Mouse (Mus musculus) adrenal gland, adult 2 months (tissue): ENCODE measurements around the gene Ldhd. TPM values are rescaled to one million over a fixed set of nuclear protein-coding genes. Genes with fewer than 3 reads are reported as not detected.

Source experiments
- DNase-seq: peaks from one replicate; pipeline ENCODE4 v3.0.0; 2021
- polyA plus RNA-seq: library from polyadenylated mRNA; depleted of rRNA; stranded (reverse); fragments of >200 nt; gene quantifications from 2 replicates; pipeline ENCODE4 v1.2.3, GENCODE M21; 2012; rRNA removed
- total RNA-seq, 2 experiments: library from RNA; stranded (reverse); gene quantifications; 2 replicates each; pipeline ENCODE4 v1.2.3; 2021

Ldhd gene
- total and polyA plus RNA-seq, 3 experiments = 64.5 to 93.5 (median 82.1) TPM

DNA sequence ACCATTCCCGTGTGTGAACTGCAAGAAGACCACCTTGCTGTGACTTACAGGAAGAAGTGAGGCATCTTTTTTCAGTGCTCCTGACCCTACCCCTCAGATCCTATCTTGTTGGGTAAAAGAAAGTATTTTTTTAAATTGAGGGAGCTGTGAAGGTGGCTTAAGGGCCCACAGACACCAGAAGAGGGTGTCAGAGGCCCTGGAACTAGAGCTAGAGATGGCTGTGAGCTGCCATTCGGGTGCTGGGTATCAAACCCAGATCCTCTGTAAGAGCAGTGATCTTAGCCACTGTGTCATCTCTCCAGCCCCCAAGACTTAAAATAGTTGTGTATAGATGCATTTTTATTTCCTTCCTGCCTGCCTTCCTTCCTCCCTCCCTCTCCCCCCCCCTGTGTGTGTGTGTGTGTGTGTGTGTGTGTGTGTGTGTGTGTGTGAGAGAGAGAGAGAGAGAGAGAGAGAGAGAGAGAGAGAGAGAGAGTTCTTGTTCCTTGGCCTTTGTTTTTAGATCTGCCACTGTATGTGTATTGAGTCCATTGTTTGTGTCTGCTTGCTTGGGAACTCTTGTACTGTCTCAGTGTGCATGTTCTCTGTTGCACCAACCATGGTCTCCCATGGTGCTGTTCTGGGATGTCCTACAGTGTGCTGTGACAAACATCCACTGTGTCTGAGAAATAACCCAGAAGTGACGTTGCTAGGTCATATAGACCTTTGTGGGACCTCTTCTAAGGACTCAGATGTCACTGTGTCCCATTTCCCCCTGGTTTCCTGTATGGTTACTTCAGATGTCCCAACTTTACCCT lies 35.9 kb downstream of the Ldhd start:
- no peak for DNase-seq

DNA sequence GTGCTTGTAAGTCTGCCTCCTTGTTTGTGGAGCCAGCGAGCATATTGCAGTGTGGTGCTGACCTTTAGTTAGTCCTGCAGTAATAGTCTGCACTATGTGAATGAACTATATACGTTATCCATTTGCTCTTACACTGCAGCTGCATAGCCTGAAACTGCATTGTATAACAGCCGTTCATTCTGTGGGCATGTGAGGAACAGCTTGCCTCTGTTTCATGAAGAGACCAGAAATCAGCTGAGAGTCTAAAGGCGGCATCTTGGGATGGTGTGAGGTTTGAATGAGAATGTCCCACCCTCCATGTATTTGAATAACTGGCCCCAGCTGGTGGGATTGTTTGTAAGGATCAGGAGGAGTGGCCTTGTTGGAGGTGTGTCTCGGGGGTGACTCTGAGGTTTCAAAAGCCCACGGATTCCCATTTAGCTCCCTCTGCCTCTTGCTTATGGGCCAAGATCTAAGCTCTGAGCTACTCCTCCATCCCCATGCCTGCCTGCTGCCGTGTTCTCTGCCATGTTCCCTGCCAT lies 37.7 kb downstream of the Ldhd start:
- DNase-seq = no peak

DNA sequence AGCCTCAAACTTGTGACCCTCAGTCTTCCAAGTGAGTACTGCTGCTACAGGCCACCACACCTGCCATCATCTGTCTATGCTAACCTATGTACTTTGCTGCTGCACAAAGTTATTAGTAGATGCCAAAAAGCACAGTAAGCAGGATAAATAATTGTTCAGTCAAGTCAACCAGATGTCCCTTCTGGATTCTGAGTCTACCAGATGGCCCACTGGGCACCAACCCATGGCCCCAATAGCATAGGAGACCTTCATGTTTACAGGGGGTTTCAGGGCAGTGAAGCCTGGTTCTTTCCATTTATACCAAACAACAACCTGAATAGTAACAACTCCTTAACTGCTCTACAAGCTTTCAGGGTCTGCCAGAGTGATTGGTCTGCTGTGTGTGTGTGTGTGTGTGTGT lies 39.0 kb downstream of the Ldhd start:
- no peak for DNase-seq

DNA sequence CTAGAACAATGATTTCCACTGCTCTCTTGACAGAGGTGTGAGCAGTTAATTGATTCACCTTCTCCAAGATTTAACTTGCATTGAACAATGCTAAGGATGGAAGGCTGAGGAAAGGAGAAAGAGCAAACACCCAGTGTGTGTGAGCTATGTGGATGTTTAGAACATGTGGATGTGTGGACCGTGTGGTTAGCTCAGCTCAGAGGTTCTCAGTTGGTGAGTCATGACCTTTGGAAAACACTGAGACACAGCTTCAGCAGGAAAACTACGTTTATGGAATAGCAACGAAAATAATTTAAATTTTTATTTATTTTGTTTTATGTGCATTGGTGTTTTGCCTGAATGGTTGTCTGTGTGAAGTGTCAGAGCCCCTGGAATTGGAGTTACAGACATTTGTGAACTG lies 40.0 kb downstream of the Ldhd start:
- no peak for DNase-seq

DNA sequence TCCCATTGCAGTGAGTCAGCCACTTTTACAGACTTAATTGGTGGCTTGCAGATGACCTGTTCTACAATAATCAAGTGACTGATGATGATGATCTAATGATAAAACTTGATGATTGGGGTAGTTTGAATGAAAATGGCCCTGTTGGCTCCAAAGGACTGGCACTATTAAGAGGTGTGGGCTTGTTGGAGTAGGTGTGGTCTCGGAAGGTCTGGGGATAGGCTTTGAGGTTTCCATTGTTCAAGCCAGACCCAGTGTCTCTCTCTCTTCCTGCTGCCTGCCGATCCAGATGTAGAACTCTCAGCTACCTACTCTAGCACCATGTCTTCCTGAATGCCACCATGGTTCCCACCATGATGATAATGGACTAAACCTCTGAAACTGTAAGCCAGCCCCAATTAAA lies 41.8 kb downstream of the Ldhd start:
- no peak for DNase-seq

DNA sequence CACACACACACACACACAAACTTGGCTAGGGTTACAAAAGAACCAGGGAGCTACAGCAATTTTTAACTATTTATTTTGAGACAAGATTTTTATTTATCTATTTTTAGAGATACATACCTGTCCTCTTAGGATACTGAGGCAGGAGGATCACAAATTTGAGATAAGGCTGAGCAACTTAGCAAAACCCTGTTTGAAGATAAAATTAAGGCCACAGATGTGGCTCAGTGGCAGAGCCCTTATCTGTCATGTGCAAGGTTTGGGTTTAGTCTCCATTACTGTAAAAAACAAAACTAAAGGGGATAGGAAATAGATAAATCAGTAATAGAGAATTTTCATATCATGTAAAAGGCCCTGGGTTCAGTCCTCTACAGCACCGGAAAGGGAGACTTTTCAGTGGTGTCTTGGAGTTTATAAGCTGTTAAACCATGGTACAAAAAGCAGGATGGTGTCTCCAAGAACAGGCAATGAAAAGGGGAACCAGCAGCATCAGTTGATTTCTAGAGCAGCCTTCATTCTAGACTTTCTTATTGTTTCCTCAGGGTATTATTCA lies 42.6 kb downstream of the Ldhd start:
- DNase-seq = no peak

DNA sequence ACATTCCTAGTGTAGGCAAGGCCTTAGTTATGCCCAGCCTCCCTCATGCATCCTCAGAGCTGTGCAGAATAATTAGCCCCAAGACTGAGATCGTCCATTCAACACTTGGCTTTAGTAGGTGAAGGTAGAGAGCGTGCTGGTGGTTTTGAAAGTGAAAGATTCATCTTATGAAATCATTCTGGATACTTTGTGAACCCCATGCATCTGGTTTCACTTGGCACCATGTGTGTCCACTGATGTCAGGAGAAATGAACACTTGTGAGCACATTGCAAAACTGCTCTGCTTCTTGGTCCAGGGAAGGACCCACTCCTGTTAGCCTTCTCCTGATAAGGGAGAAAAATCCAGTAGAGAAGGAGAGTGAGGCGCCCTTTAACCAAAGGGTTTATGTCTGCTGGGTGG lies 45.2 kb downstream of the Ldhd start:
- no peak for DNase-seq

DNA sequence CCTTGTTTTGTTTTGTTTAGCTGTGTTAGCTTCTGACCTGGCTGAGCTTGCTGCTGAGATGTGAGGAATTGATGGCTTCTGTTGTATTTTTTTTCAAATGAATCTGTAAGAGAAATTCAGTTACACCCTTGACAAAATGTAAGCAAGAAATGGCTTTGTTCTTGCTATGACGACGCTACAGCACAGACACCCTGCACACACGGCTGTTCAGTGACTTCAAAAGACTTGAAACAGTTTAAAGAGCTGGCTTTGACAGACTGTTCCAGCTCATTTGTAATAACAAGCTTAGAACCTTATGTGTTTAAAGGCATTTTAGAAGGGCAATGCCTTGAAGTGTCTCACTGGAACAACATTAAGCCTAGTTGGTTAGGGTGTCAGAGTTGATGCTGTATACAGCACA lies 47.8 kb downstream of the Ldhd start:
- no peak for DNase-seq

DNA sequence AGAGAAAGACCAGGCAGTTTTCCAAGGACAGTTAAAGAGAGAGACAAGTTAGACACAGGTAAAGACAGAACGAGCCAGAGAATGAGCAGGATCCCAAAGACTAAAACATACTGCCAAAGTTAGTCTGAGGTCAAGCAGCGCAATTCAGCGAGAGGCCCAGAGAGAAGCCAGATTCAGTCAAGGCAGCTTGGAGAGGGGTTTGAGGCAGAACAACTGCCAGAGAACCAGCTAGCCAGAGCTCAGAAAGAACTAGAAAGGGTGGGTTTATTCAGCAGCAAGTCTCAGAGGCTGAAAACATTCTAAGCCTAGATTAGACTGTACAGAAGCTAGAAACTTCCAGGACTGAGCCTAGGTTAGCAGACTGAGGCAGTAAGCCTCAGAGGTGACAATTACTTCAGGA lies 49.9 kb downstream of the Ldhd start:
- no peak for DNase-seq

DNA sequence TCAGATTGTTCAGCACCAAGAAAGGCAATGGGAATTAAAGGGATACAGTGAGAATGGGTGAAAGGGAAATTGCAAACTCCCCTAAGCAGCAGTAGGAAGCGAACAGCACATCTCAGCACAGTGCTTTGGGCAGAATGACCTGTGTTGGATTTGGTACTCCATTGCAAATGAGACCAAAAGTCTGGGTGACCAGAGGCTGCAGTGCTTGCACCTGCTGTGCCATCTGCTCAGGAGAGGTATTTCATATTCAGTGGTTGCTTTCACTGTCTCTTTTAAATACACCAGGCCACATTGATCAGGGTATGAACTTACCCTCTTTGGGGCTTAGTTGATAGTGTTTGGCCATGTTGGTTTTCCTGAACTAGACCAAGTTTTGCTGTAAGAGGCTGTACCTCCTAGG lies 50.9 kb downstream of the Ldhd start:
- no peak for DNase-seq

DNA sequence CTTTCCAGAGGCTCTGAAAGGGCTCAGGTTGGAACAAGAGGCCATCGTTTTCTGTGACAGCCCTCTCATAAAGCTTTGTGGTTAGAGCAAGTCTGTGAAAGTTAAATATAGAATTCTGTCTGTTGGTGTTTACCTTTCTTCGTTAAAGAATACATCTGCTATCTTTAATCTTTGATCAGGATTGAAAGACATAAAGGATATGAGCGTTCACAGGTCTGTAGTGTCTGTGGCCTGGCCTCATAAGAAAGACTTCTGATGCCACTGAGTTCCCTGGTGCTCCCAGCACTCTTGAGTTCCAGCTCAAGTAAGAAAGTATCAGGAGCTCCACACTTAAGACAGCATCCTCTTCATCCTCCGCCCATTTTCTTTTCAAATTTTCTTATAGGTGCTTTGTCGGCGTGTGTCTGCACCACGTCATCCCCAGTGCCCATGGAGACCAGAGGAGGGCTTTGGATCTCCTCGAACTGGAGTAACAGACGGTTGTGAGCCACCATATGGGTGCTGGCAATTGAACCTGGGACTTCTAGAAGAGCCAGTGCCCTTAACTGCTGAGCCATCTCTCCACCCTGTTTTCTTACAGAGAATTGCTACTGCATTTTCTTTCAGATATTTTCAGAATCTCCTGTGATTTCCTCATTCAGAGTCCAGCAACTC lies 52.2 kb downstream of the Ldhd start:
- no peak for DNase-seq

DNA sequence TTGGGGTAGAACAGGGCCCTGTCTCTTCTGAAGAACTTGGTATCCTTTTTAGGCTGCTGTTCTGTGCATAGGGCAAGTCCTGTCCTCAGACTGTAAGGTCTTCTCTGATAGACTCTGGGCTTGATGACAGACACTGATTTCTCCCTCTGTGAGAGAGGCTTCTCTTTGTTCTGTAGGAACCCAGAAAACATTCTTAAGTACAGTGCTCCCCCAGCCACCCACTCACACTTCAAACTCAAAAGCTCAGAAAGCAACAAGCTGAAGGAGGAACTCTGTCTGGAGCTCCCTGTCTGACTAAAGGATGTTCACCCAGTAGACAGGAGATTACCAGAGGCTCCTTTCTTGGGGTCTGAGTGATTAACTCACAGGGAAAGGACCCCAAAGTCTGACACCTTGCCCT lies 53.7 kb downstream of the Ldhd start:
- no peak for DNase-seq

DNA sequence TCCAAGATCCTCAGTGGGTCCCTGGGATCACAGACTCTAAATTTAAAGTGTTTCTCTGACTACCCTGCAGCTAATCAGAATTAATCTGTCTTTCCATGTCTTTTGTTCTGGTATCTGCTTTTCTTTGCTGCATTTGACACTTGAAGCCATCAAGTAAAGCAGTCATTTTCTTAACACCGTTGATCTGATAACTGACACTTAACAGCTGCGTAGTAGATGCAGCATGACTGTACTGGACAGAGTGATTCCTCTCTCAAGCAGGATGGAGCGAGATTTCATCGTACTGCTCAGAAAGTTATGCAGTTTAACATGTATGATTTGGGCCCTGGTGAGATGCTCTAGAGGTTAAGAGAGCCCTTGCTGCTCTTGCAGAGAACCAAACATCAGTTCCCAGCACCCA lies 54.7 kb downstream of the Ldhd start:
- DNase-seq = no peak

DNA sequence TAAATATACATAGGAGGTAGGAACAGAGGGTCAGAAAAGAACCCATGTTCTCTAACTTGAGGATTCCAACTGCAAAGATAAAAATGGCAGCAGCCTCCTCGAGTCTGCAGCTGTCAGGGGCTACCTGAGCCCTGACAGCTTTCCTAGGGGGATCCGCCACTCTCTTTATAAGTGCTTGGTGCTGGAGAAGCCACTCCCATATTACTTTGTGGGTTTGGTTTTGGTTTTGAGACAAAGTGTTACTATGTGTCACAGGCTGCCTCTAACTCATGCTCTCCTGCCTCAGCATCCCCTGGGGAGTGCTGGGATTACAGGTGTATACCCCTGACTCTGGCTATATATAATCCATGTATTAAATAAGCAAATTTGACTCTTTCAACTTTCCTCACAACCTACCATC lies 56.2 kb downstream of the Ldhd start:
- no peak for DNase-seq

Other genes starting within 250 kb of the Ldhd start
- gene Fa2h, start 236.6 kb downstream of the Ldhd start, total RNA-seq = 1 to 10 TPM in 1 of 2 experiments, under 1 TPM in 1; 0.21 to 4.7 TPM
- 19.0 and 37.5 TPM in 2 replicates for gene Fa2h, start 236.6 kb downstream of the Ldhd start, polyA plus RNA-seq
- gene Wdr59, start 108.3 kb downstream of the Ldhd start, total RNA-seq = 10 to 100 TPM; 10.6 to 12.4 TPM
- 5.1 and 7.2 TPM in 2 replicates for gene Wdr59, start 108.3 kb downstream of the Ldhd start, polyA plus RNA-seq
- 10 to 100 TPM; 34.7 to 37.3 TPM for gene Znrf1, start 94.3 kb downstream of the Ldhd start, total RNA-seq
- gene Znrf1, start 94.3 kb downstream of the Ldhd start, polyA plus RNA-seq = 105 and 109 TPM in 2 replicates
- gene Zfp1, start 13.0 kb upstream of the Ldhd start, total RNA-seq = 1 to 10 TPM; 6.1 to 9.8 TPM
- 5.3 and 5.6 TPM in 2 replicates for gene Zfp1, start 13.0 kb upstream of the Ldhd start, polyA plus RNA-seq
- gene Ctrb1, start 60.6 kb upstream of the Ldhd start, total RNA-seq = under 1 TPM in 1 of 2 experiments, not detected in 1; 0.90 TPM
- 0.51 and 0.67 TPM in 2 replicates for gene Ctrb1, start 60.6 kb upstream of the Ldhd start, polyA plus RNA-seq
- 10 to 100 TPM; 76.9 to 91.2 TPM for gene Bcar1, start 113.4 kb upstream of the Ldhd start, total RNA-seq
- gene Bcar1, start 113.4 kb upstream of the Ldhd start, polyA plus RNA-seq = 204 and 210 TPM in 2 replicates
- 10 to 100 TPM; 71.7 to 78.9 TPM for gene Cfdp1, start 223.9 kb upstream of the Ldhd start, total RNA-seq
- gene Cfdp1, start 223.9 kb upstream of the Ldhd start, polyA plus RNA-seq = 0.90 and 0.94 TPM in 2 replicates
- 1 to 10 TPM; 5.0 to 6.8 TPM for gene Tmem170, start 246.4 kb upstream of the Ldhd start, total RNA-seq
- gene Tmem170, start 246.4 kb upstream of the Ldhd start, polyA plus RNA-seq = 1.3 and 1.5 TPM in 2 replicates